Mouse (Mus musculus) MEL (cell line): ENCODE results near the gene Gpr55. TPM values are rescaled to one million over a fixed set of nuclear protein-coding genes. Genes with fewer than 3 reads are reported as not detected.
"Not testable (repeated sequence)": the region's sequence is repeated elsewhere in the genome, so short reads cannot be mapped to it uniquely, and the experiment has no call there.

ENCODE experiments used
- DNase-seq: peaks from one replicate; pipeline ENCODE4 v3.0.0; 2011; ENCODE audit warnings: low read depth, low spot score
- H3K27ac ChIP-seq: 2 replicates; pipeline ENCODE4 v1.5.1; 2012; ENCODE audit warnings: low read depth, mild to moderate bottlenecking, control low read depth, low read length, moderate library complexity; ENCODE audit not compliant: control insufficient read depth
- H3K27me3 ChIP-seq, 2 experiments: fragments of 150-350 bp in 1 of 2; sonication (generic) in 1 of 2; 2 replicates each; pipeline ENCODE4 v1.6.1; 2012; ENCODE audit warnings: low read length in 2 of 2, mild to moderate bottlenecking in 2 of 2, improper control_type of control experiment in 1 of 2, moderate library complexity in 1 of 2; ENCODE audit not compliant: insufficient read depth in 2 of 2, control insufficient read depth in 1 of 2
- H3K36me3 ChIP-seq, 2 experiments: 2 replicates each; pipeline ENCODE4 v1.6.1; 2012 to 2014; ENCODE audit warnings: low read length in 2 of 2, improper control_type of control experiment in 1 of 2, inconsistent platforms in 1 of 2, mild to moderate bottlenecking in 1 of 2; ENCODE audit not compliant: insufficient read depth in 2 of 2, control insufficient read depth in 1 of 2
- H3K4me1 ChIP-seq, 2 experiments: fragments of 150-350 bp in 1 of 2; sonication (generic) in 1 of 2; 2 replicates each; pipeline ENCODE4 v1.6.1; 2012; ENCODE audit warnings: low read length in 2 of 2, improper control_type of control experiment in 1 of 2, mild to moderate bottlenecking in 1 of 2; ENCODE audit not compliant: insufficient read depth in 2 of 2, control insufficient read depth in 1 of 2
- H3K4me3 ChIP-seq, 2 experiments: fragments of 150-350 bp in 1 of 2; sonication (generic) in 1 of 2; 2 replicates each; pipeline ENCODE4 v1.5.1; 2012; ENCODE audit warnings: low read depth in 2 of 2, low read length in 2 of 2, mild to moderate bottlenecking in 2 of 2, moderate library complexity in 2 of 2, control low read depth in 1 of 2, improper control_type of control experiment in 1 of 2; ENCODE audit not compliant: control insufficient read depth in 1 of 2, insufficient read depth in 1 of 2
- H3K79me2 ChIP-seq: 2 replicates; pipeline ENCODE4 v1.6.1; 2012; ENCODE audit warnings: mild to moderate bottlenecking, low read length, moderate library complexity; ENCODE audit not compliant: control insufficient read depth, poor library complexity, insufficient read depth
- H3K9ac ChIP-seq: 2 replicates; pipeline ENCODE4 v1.6.1; 2012; ENCODE audit warnings: low read depth, mild to moderate bottlenecking, control low read depth, low read length, moderate library complexity; ENCODE audit not compliant: control insufficient read depth, poor library complexity, severe bottlenecking
- H3K9me3 ChIP-seq: fragments of 150-350 bp; sonication (generic); replicated peaks from 2 replicates; pipeline ENCODE4 v1.6.1; 2012; ENCODE audit warnings: mild to moderate bottlenecking, low read length, improper control_type of control experiment, moderate library complexity; ENCODE audit not compliant: insufficient read depth
- BHLHE40 ChIP-seq: IDR thresholded peaks from 2 replicates; pipeline ENCODE4 v1.6.1; 2012; ENCODE audit warnings: low read depth, mild to moderate bottlenecking, inconsistent platforms, low read length, improper control_type of control experiment, borderline replicate concordance
- E2F4 ChIP-seq: IDR thresholded peaks from 2 replicates; pipeline ENCODE4 v1.6.1; 2011; ENCODE audit warnings: low read depth, low read length, improper control_type of control experiment, borderline replicate concordance
- EP300 ChIP-seq, 2 experiments: IDR thresholded peaks; 2 replicates each; pipeline ENCODE4 v1.6.1; 2011; ENCODE audit warnings: improper control_type of control experiment in 2 of 2, low read length in 2 of 2, low read depth in 1 of 2, mild to moderate bottlenecking in 1 of 2
- GABPA ChIP-seq: IDR thresholded peaks from 2 replicates; pipeline ENCODE4 v1.6.1; 2012; ENCODE audit warnings: low read depth, mild to moderate bottlenecking, inconsistent platforms, low read length, improper control_type of control experiment, moderate library complexity
- GATA1 ChIP-seq: IDR thresholded peaks from 2 replicates; pipeline ENCODE4 v1.6.1; 2011; ENCODE audit warnings: low read depth, low read length, improper control_type of control experiment
- MAFK ChIP-seq: IDR thresholded peaks from 2 replicates; pipeline ENCODE4 v1.6.1; 2011; ENCODE audit warnings: low read depth, mild to moderate bottlenecking, low read length, improper control_type of control experiment, borderline replicate concordance
- MYB ChIP-seq: IDR thresholded peaks from 2 replicates; pipeline ENCODE4 v1.6.1; 2011; ENCODE audit warnings: mild to moderate bottlenecking, low read depth, low read length, improper control_type of control experiment
- NRF1 ChIP-seq: IDR thresholded peaks from 2 replicates; pipeline ENCODE4 v1.6.1; 2014; ENCODE audit warnings: low read depth, mild to moderate bottlenecking, inconsistent platforms, low read length, improper control_type of control experiment, moderate library complexity; ENCODE audit not compliant: poor library complexity, insufficient read depth, severe bottlenecking
- POLR2AphosphoS5 ChIP-seq: IDR thresholded peaks from 2 replicates; pipeline ENCODE4 v1.6.1; 2012; ENCODE audit warnings: low read depth, borderline replicate concordance, mild to moderate bottlenecking, inconsistent platforms, low read length, moderate library complexity, mixed read lengths
- SIN3A ChIP-seq: IDR thresholded peaks from 2 replicates; pipeline ENCODE4 v1.6.1; 2012; ENCODE audit warnings: low read length, improper control_type of control experiment, inconsistent platforms
- SMC3 ChIP-seq: IDR thresholded peaks from 2 replicates; pipeline ENCODE4 v1.6.1; 2011; ENCODE audit warnings: low read depth, low read length, improper control_type of control experiment
- TAL1 ChIP-seq: IDR thresholded peaks from 2 replicates; pipeline ENCODE4 v1.6.1; 2012; ENCODE audit warnings: mild to moderate bottlenecking, inconsistent platforms, low read length, moderate library complexity, mixed read lengths
- TBP ChIP-seq: IDR thresholded peaks from 2 replicates; pipeline ENCODE4 v1.8.0; 2011; ENCODE audit warnings: low read depth, low read length, improper control_type of control experiment
- TCF12 ChIP-seq: IDR thresholded peaks from 2 replicates; pipeline ENCODE4 v1.6.1; 2014; ENCODE audit warnings: low read depth, mild to moderate bottlenecking, inconsistent platforms, low read length, improper control_type of control experiment, moderate library complexity
- UBTF ChIP-seq: IDR thresholded peaks from 2 replicates; pipeline ENCODE4 v1.6.1; 2012; ENCODE audit warnings: low read depth, mild to moderate bottlenecking, inconsistent platforms, low read length, improper control_type of control experiment, moderate library complexity, borderline replicate concordance; ENCODE audit not compliant: insufficient read depth
- USF1 ChIP-seq: IDR thresholded peaks from 2 replicates; pipeline ENCODE4 v1.6.1; 2014; ENCODE audit warnings: low read depth, mild to moderate bottlenecking, inconsistent platforms, low read length, improper control_type of control experiment, moderate library complexity
- ZC3H11A ChIP-seq: IDR thresholded peaks from 2 replicates; pipeline ENCODE4 v1.6.1; 2012; ENCODE audit warnings: low read depth, mild to moderate bottlenecking, inconsistent platforms, low read length, improper control_type of control experiment
- ZMIZ1 ChIP-seq: IDR thresholded peaks from 2 replicates; pipeline ENCODE4 v1.6.1; 2012; ENCODE audit warnings: low read depth, mild to moderate bottlenecking, inconsistent platforms, low read length, improper control_type of control experiment, moderate library complexity
- ZNF384 ChIP-seq: IDR thresholded peaks from 2 replicates; pipeline ENCODE4 v1.6.1; 2012; ENCODE audit warnings: low read depth, mild to moderate bottlenecking, inconsistent platforms, low read length, improper control_type of control experiment
- polyA plus RNA-seq, 2 experiments: library from polyadenylated mRNA; stranded (reverse) in 1 of 2; unstranded in 1 of 2; fragments of >175 nt in 1 of 2; fragments of >200 nt in 1 of 2; gene quantifications; 2 replicates each; pipeline versions ENCODE4 v1.2.1 to v1.2.4; 2012; ENCODE audit warnings: low replicate concordance in 2 of 2, low read depth in 1 of 2; ENCODE audit not compliant: insufficient read length in 2 of 2, insufficient read depth in 1 of 2, missing spikeins in 1 of 2
- total RNA-seq: library from RNA; depleted of rRNA; stranded (reverse); fragments of 300-350 nt; gene quantifications from 2 replicates; pipeline ENCODE4 v1.2.3, GENCODE M21; 2012

The Gpr55 gene
- total and polyA plus RNA-seq, 3 experiments: 0.01 to 0.04 TPM; not detected in 1

GRCm38 (mm10) chr1:85992175-85992574 is 31.4 kb upstream of the Gpr55 start:
- peaks cover 5 to 9% of the 10 kb centered on the region in 2 experiments for H3K27me3 ChIP-seq

GRCm38 (mm10) chr1:85988882-85989281 is 28.1 kb upstream of the Gpr55 start:
- H3K9ac ChIP-seq, DNase-seq, H3K9me3 ChIP-seq, H3K36me3 ChIP-seq, H3K4me1 ChIP-seq, H3K27ac ChIP-seq, H3K4me3 ChIP-seq, H3K79me2 ChIP-seq: not testable (repeated sequence)
- H3K27me3 ChIP-seq: peaks cover 5 to 16% of the 10 kb centered on the region in 2 experiments

More at GRCm38 (mm10) chr1:85992175-85992574, 31.4 kb upstream of the Gpr55 start:
- no peak for DNase-seq
- H3K4me3 ChIP-seq: no peak overlapping the region
- H3K4me1 ChIP-seq: no peaks in the 10 kb centered on the region
- TF ChIP-seq GATA1 (no peak), NRF1 (no peak), ZC3H11A (no peak), MAFK (no peak), USF1 (no peak), ZMIZ1 (no peak), BHLHE40 (no peak), E2F4 (no peak), POLR2AphosphoS5 (no peak)
- no peaks in the 10 kb centered on the region for H3K79me2 ChIP-seq
- no peak overlapping the region for H3K9ac ChIP-seq
- no peak overlapping the region for H3K27ac ChIP-seq
- no peaks in the 10 kb centered on the region for H3K36me3 ChIP-seq
- H3K9me3 ChIP-seq: no peaks in the 10 kb centered on the region

GRCm38 (mm10) chr1:85988351-85988750 is 27.5 kb upstream of the Gpr55 start:
- DNase-seq: no peak
- Histone ChIP-seq H3K9ac (no peak overlapping the region), H3K79me2 (no peaks in the 10 kb centered on the region), H3K4me3 (no peak overlapping the region), H3K9me3 (no peaks in the 10 kb centered on the region), H3K27me3 (peaks cover 5 to 16% of the 10 kb centered on the region in 2 experiments), H3K27ac (no peak overlapping the region), H3K4me1 (no peaks in the 10 kb centered on the region), H3K36me3 (no peaks in the 10 kb centered on the region)
- TF ChIP-seq SIN3A (no peak), UBTF (no peak), TAL1 (no peak), NRF1 (no peak), MYB (no peak), EP300 (IDR thresholded peaks at IDR 0.05; ENCODE audit: low read depth in 1 of 2, low read length in 2 of 2) (no peak), TCF12 (no peak), ZNF384 (no peak), TBP (no peak), GABPA (no peak), BHLHE40 (no peak), SMC3 (no peak), GATA1 (no peak), ZMIZ1 (no peak)
